Mouse (Mus musculus) kidney, embryonic 14.5 days (tissue): ENCODE data around the gene Pitpnm2. TPM values are rescaled to one million over a fixed set of nuclear protein-coding genes. Genes with fewer than 3 reads are reported as not detected.
A peak's percentile ranks its signal among the peaks of the same experiment; 100 is the strongest.

ENCODE experiments used
- ATAC-seq: fragments of 200-750 bp; cut with Nextera tagmentation; 2 replicates; pipeline ENCODE4 v1.8.0; 2017; ENCODE audit warnings: moderate number of reproducible peaks, mild to moderate bottlenecking, moderate TSS enrichment, moderate library complexity; ENCODE audit not compliant: low FRiP score, low TSS enrichment
- H3K27ac ChIP-seq: fragments of 300-500 bp; sonication (generic); 2 replicates; pipeline ENCODE4 v1.5.1; 2014; ENCODE audit warnings: low read depth, mild to moderate bottlenecking, low read length, moderate library complexity, mixed read lengths
- H3K27me3 ChIP-seq: fragments of 300-500 bp; sonication (generic); 2 replicates; pipeline ENCODE4 v1.6.1; 2014; ENCODE audit warnings: mild to moderate bottlenecking, low read length; ENCODE audit not compliant: control insufficient read depth, insufficient read depth
- H3K36me3 ChIP-seq: fragments of 300-500 bp; sonication (generic); 2 replicates; pipeline ENCODE4 v1.6.1; 2014; ENCODE audit warnings: low read length, mixed read lengths; ENCODE audit not compliant: control insufficient read depth, insufficient read depth
- H3K4me1 ChIP-seq: fragments of 300-500 bp; sonication (generic); 2 replicates; pipeline ENCODE4 v1.6.1; 2014; ENCODE audit warnings: low read length, mixed read lengths; ENCODE audit not compliant: control insufficient read depth, insufficient read depth
- H3K4me2 ChIP-seq: fragments of 300-500 bp; sonication (generic); replicated peaks from 2 replicates; pipeline ENCODE4 v1.6.1; 2014; ENCODE audit warnings: low read depth, mild to moderate bottlenecking, low read length
- H3K4me3 ChIP-seq: fragments of 300-500 bp; sonication (generic); 2 replicates; pipeline ENCODE4 v1.5.1; 2014; ENCODE audit warnings: mild to moderate bottlenecking, low read length
- H3K9ac ChIP-seq: fragments of 300-500 bp; sonication (generic); 2 replicates; pipeline ENCODE4 v1.6.1; 2014; ENCODE audit warnings: low read depth, mild to moderate bottlenecking, low read length, moderate library complexity
- H3K9me3 ChIP-seq: fragments of 300-500 bp; sonication (generic); 2 replicates; pipeline ENCODE4 v1.6.1; 2016; ENCODE audit warnings: low read length; ENCODE audit not compliant: control insufficient read depth
- WGBS: fragments of 180-500 bp; shearing (Covaris S2); extraction: QIAGEN DNeasy Blood & Tissue Kit; methylation state at CpG from one replicate; pipeline ENCODE4 v1.1.7; 2014; 5-methylcytosine and 5-hydroxymethylcytosine counted together
- polyA plus RNA-seq: library from polyadenylated mRNA; unstranded; fragments of >200 nt; fragmentation: Nextera tagmentation; extraction: Ambion mirVana; gene quantifications from 2 replicates; pipeline ENCODE4 v1.2.1, GENCODE M21; 2014

Pitpnm2 gene
- polyA plus RNA-seq, 1 experiment from 2014 or later, result 7.0 TPM

DNA sequence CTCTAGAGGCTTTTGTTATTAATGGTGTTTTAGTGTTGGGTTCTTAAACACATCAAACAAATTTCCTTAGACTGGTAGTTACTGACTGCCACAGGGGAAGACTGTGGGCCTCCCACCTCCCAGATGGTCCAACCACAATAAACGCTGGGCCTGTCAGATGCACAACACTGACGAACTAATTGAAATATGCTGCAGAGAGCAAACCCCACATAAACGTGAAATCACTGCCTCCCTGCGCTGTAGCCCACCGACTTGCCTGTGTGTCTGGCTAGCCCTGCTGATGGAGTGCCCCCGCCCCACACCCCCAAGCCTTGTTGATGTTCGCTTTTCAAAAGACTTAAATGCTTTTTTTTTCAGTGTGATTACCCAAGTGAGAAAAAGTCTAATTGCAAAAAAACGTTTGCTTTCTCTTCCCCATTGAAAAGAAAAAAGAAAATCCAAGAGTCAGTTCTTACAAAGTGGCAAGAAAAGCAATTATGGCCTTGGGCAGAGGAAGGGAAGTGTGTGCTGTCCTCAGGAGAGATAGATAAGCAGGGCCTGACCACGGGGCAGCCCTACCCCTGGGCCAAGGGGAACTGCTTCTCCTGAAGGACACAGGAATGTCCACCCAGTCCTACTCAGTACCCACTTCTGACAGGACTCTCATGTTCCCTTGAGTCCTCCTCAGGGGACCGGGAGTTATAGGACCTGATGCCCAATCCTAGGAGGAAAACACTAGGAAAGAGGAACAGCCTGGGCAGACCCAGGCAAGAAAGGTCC lies 7.7 kb downstream of the Pitpnm2 start:
- 29% methylated on average over 10 of the region's 10 CpGs for WGBS
- no peak overlapping the region for H3K4me2 ChIP-seq
- no peak for ATAC-seq
- peaks cover 18% of the 10 kb centered on the region for H3K4me1 ChIP-seq
- H3K27me3 ChIP-seq, result no peaks in the 10 kb centered on the region
- no peak overlapping the region for H3K27ac ChIP-seq
- H3K9ac ChIP-seq, result no peak overlapping the region
- no peaks in the 10 kb centered on the region for H3K9me3 ChIP-seq
- H3K4me3 ChIP-seq, result no peak overlapping the region
- no peaks in the 10 kb centered on the region for H3K36me3 ChIP-seq

DNA sequence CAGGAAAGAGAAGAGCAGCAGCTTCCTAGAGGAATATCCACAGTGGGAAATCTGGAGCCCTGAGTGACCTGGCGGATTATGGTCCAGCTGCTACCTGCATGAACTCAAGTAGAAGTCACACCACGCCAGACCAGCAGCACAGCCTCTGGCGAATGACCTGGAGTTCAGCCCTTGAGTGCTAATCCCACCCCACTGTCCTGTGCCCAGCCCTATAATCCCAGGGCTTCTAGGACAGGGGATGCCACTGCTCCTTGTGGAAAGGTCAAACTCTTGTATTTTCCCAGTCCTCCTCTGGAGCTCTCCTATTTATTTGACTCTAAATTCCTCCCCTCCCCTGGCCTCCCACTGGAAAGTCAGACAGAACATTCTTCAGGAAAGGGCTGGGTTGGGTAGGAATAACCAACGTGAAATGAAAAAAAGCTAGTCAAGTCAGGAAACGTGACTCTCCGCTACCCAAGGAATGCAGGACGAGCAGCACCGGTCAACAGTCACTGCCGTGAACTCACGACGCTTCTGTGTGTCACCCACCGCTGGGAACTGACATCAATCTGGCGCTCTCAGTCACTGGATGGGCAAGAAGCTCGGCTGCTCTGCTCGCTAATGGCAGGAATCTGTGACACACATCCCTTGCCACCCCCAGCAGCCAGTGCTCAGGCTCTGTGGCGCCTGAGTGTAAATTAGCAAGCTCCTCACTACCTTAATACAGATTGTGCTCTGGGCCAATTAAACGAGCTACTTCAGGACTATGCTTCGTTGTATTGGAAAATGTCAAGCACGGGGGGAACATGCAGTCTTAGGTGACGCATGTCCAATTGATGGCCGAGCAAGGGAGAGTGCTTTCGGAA lies 8.5 kb downstream of the Pitpnm2 start:
- Histone ChIP-seq H3K36me3 (no peaks in the 10 kb centered on the region), H3K9ac (no peak overlapping the region), H3K4me1 (peaks cover 18% of the 10 kb centered on the region), H3K27me3 (no peaks in the 10 kb centered on the region), H3K27ac (0 out of 2 replicates have a peak overlapping the region, but pooled peaks have one; percentile 1), H3K4me3 (no peak overlapping the region), H3K4me2 (no peak overlapping the region), H3K9me3 (no peaks in the 10 kb centered on the region)
- ATAC-seq, result no peak
- WGBS, result 19% methylated on average over 22 of the region's 22 CpGs

DNA sequence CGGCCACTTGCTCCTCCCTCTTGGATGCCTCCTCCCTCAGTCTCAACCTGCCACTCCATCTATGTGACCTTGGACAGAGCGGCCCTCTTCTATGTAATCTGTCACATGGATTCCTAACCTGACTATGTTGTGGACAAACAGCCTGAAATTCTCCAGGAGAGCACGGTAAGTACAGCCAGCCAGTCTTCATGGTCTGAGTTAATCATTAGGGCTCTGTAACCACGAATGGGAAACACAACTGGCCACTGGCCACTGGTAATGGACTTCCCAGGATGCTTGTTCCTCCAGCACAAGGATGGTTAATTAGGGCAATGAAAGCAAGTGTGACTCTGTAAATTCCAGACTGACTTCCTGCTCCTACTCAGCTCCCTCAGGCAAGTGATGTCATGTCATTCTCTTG lies 13.4 kb downstream of the Pitpnm2 start:
- Histone ChIP-seq H3K4me1 (peaks cover 42% of the 10 kb centered on the region), H3K27ac (no peak overlapping the region), H3K9me3 (no peaks in the 10 kb centered on the region), H3K9ac (no peak overlapping the region), H3K4me3 (no peak overlapping the region), H3K36me3 (no peaks in the 10 kb centered on the region), H3K27me3 (no peaks in the 10 kb centered on the region), H3K4me2 (no peak overlapping the region)
- 51% methylated on average over 4 of the region's 4 CpGs for WGBS
- no peak for ATAC-seq

DNA sequence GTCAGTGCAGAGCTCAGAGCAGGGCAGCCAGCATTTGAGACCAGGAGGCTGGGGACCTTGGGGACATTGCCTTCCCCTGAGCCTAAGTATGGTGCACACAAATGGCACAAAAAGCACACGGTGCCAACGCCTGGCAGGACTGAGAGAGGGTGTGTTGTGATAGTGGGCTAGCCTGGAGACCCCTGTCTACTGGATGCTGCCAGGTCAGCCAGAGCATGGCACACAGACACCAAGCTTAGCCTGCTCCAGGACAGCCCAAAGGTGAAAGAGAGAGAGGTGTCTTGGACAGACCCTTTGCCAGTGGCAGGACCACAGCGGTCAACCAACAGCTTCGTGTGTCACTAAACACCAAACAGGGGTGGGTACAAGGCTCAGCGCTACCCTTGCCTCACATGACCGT lies 14.8 kb downstream of the Pitpnm2 start:
- Histone ChIP-seq H3K4me1 (peaks cover 36% of the 10 kb centered on the region), H3K9me3 (no peaks in the 10 kb centered on the region), H3K27me3 (no peaks in the 10 kb centered on the region), H3K9ac (no peak overlapping the region), H3K4me2 (no peak overlapping the region), H3K36me3 (no peaks in the 10 kb centered on the region), H3K27ac (no peak overlapping the region), H3K4me3 (no peak overlapping the region)
- 84% methylated on average over 6 of the region's 6 CpGs for WGBS
- no peak for ATAC-seq

DNA sequence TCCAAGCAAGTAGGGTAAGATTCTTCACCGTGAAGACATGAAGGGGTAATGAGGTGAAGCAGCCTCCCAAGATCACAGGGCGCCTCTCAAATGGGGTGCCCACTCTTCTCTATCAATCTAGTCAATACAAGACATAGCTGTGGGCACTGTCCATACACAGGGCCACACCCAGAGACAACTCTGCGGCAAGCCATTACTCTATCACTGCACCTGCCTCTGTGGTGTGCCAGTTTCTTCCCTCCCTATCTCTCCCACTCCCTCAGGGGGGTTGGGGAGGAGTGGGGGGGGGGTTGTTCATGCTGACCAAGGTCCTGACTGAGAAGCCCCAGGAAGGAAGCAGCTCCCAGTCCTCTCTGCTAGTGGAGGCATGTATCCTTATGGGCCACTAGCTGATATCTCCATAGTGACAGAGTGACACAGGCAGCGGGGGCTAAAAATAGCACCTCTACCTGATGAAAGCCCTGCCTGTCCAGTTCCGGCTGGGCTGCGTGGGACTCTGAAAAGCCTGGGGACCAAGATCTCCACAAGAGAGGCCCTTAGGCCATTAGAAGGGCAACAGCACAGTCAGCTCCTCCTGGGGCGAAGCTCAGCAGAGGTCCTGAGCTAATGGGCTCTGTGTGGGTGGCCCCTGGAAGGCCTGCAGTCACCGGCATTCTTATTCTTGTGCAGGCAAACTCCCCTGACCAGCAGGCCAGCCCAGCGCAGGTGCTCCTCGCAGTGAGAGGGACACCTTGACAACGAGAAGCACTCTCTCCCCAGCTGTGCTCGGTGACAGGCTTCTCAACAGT lies 15.5 kb downstream of the Pitpnm2 start:
- Histone ChIP-seq H3K27me3 (no peaks in the 10 kb centered on the region), H3K9me3 (no peaks in the 10 kb centered on the region), H3K4me1 (peaks cover 36% of the 10 kb centered on the region), H3K27ac (no peak overlapping the region), H3K9ac (no peak overlapping the region), H3K36me3 (no peaks in the 10 kb centered on the region), H3K4me2 (no peak overlapping the region), H3K4me3 (no peak overlapping the region)
- ATAC-seq, result no peak
- WGBS, result 50% methylated on average over 12 of the region's 12 CpGs

DNA sequence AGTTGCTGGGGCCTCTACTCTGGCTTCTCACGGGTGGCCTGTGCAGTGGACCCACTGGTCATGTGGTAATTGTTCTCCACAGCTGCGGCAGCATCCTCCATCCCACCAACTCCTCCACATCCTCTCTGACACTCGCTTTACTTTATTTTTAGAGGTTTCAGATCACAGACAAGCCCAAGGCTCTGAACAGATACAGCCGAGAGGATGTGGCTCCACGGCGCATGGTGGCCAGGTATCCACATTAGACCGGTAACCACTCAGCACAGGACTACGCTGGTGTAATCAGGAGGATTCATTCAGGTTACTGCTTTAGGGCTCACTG lies 16.5 kb downstream of the Pitpnm2 start:
- peaks cover 36% of the 10 kb centered on the region for H3K4me1 ChIP-seq
- ATAC-seq, result no peak; the same call in none of the 2 replicates

DNA sequence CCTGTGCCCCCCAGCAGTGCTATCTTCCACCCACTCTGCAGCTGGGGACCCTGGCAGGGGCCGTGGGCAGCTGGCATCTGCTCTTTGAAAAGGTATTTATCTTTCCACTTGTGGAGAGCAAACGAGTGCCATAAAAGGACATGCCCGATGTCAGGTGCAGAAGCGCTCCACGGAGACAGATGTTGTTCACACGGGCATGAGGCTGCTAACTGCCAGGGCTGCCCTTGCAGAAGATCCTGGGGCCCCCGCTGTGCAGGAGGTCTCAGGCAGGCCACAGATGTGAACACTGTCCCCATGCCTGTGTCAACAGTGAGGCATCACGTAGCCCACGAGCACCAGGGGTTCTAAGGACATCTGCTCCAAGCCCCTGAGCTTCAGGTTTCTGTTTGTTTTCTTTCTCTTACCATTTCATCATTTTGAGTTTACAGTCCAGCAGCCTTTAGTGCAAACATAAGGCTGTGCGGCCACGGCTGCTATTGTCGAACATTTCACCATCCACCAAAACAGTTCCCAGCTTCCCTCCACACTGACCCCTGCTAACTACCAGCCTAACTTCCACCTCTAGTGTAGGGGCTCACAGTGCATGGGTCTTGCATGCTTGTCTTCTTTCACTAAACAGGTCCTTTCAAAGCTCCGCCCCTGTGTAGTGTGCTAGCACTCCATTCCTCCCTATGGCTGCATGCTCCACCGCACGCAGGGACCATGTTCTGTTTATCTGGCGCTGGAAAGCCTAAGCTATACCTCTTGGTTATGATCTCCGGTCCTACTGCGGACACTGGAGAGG lies 17.0 kb downstream of the Pitpnm2 start:
- peak overlapping the region; percentile 39 for H3K27ac ChIP-seq
- 17% methylated on average over 18 of the region's 18 CpGs for WGBS
- peak; percentile 67 for ATAC-seq

More for the DNA sequence above, 16.5 kb downstream of the Pitpnm2 start:
- Histone ChIP-seq H3K4me2 (no peak overlapping the region), H3K9me3 (no peaks in the 10 kb centered on the region), H3K4me3 (no peak overlapping the region), H3K27me3 (no peaks in the 10 kb centered on the region), H3K27ac (peak overlapping the region; percentile 39), H3K9ac (no peak overlapping the region), H3K36me3 (no peaks in the 10 kb centered on the region)
- WGBS, result 34% methylated on average over 8 of the region's 8 CpGs

DNA sequence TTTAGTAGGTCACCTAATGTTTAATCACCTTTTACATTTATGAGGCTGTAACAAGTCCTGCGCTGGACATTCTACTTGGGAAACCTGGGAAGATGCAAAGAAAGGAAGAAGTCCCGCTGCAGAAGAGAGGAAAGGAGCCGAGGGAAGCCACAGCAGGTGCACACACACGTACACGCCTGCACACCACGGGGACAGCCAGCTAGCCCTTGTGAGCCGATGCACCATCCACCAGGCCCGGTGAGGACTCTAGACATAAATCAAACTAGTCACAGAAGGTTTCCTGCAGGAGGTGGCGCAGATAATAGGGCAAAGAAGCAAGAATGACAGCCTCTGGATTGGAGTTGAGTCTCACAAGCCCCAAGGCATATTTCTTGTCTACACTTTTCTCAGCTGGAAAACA lies 19.1 kb downstream of the Pitpnm2 start:
- no peak overlapping the region for H3K9ac ChIP-seq
- peaks cover 36% of the 10 kb centered on the region for H3K4me1 ChIP-seq
- no peak overlapping the region for H3K27ac ChIP-seq
- ATAC-seq, result no peak
- H3K36me3 ChIP-seq, result no peaks in the 10 kb centered on the region
- H3K4me2 ChIP-seq, result no peak overlapping the region
- no peak overlapping the region for H3K4me3 ChIP-seq
- H3K9me3 ChIP-seq, result no peaks in the 10 kb centered on the region
- WGBS, result 64% methylated on average over 9 of the region's 9 CpGs
- H3K27me3 ChIP-seq, result no peaks in the 10 kb centered on the region

More for the DNA sequence above, 17.0 kb downstream of the Pitpnm2 start:
- Histone ChIP-seq H3K9me3 (no peaks in the 10 kb centered on the region), H3K4me3 (no peak overlapping the region), H3K36me3 (no peaks in the 10 kb centered on the region), H3K4me1 (peaks cover 36% of the 10 kb centered on the region), H3K4me2 (no peak overlapping the region), H3K27me3 (no peaks in the 10 kb centered on the region), H3K9ac (no peak overlapping the region)
